Mouse (Mus musculus): ENCODE measurements around the gene Zfp770.

GRCm38 (mm10) chr2:114196421-114196820 lies 4.8 kb downstream of the Zfp770 start:
- TF ChIP-seq CTCF (IDR thresholded peaks at IDR 0.05; ENCODE audit: low read depth, low read length), result no peak
- no peak for TF ChIP-seq POLR2A (IDR thresholded peaks at IDR 0.05; ENCODE audit: borderline replicate concordance, low read depth, low read length)

All from bone marrow macrophage, adult 2 months (primary cell).